Mouse (Mus musculus): ENCODE data around the gene Lyzl4. TPM values are rescaled to one million over a fixed set of nuclear protein-coding genes. Genes with fewer than 3 reads are reported as not detected.
A peak's percentile ranks its signal among the peaks of the same experiment; 100 is the strongest.

The Lyzl4 gene
- total and polyA plus RNA-seq, 2 experiments from 2014 or later = not detected

GRCm38 (mm10) chr9:121631946-121632345 lies 9.9 kb downstream of the Lyzl4 start:
- ATAC-seq (ENCODE audit: insufficient read depth, low read depth) (no peak), DNase-seq (ENCODE audit: low spot score) (no peak)
- Histone ChIP-seq H3K9ac (replicated peaks; ENCODE audit: low read depth, low read length) (no peak overlapping the region), H3K27me3 (ENCODE audit: control insufficient read depth, insufficient read depth, low read length) (peaks cover 5% of the 10 kb centered on the region; the same call in 1 of the 2 replicates), H3K36me3 (replicated peaks; ENCODE audit: control insufficient read depth, insufficient read depth, low read length) (no peaks in the 10 kb centered on the region), H3K4me1 (ENCODE audit: control insufficient read depth, insufficient read depth) (0 out of 2 replicates have a peak, but pooled peaks cover 10% of the 10 kb centered on the region), H3K4me2 (ENCODE audit: low read depth, low read length) (no peak overlapping the region), H3K27ac (ENCODE audit: low read depth) (no peak overlapping the region), H3K9me3 (replicated peaks; ENCODE audit: control insufficient read depth, low read length) (no peaks in the 10 kb centered on the region), H3K4me3 (ENCODE audit: low read depth, low read length) (no peak overlapping the region)
- TF ChIP-seq CTCF (IDR thresholded peaks at IDR 0.05; ENCODE audit: low read depth) (no peak), EP300 (IDR thresholded peaks at IDR 0.05; ENCODE audit: low read depth) (no peak)
- WGBS = 22% methylated on average over 4 of the region's 4 CpGs

- Histone ChIP-seq H3K9me3 (replicated peaks; ENCODE audit: control insufficient read depth, low read length) (no peaks in the 10 kb centered on the region), H3K4me2 (ENCODE audit: low read depth, low read length) (no peak overlapping the region), H3K4me3 (ENCODE audit: low read depth, low read length) (no peak overlapping the region), H3K4me1 (ENCODE audit: control insufficient read depth, insufficient read depth) (0 out of 2 replicates have a peak, but pooled peaks cover 10% of the 10 kb centered on the region), H3K27ac (ENCODE audit: low read depth) (no peak overlapping the region), H3K36me3 (replicated peaks; ENCODE audit: control insufficient read depth, insufficient read depth, low read length) (no peaks in the 10 kb centered on the region), H3K27me3 (ENCODE audit: control insufficient read depth, insufficient read depth, low read length) (no peaks in the 10 kb centered on the region; the same call in 1 of the 2 replicates), H3K9ac (replicated peaks; ENCODE audit: low read depth, low read length) (no peak overlapping the region)
- WGBS = 81% methylated on average over 1 of the region's 1 CpGs
- no peak for DNase-seq (ENCODE audit: low spot score)
- TF ChIP-seq CTCF (IDR thresholded peaks at IDR 0.05; ENCODE audit: low read depth) (no peak), EP300 (IDR thresholded peaks at IDR 0.05; ENCODE audit: low read depth) (no peak)
- ATAC-seq (ENCODE audit: insufficient read depth, low read depth) = no peak
These were observed 11.3 kb downstream of the Lyzl4 start for GRCm38 (mm10) chr9:121630627-121631026.

GRCm38 (mm10) chr9:121624920-121625319 lies 17.0 kb downstream of the Lyzl4 start:
- Histone ChIP-seq H3K36me3 (replicated peaks; ENCODE audit: control insufficient read depth, insufficient read depth, low read length) (no peaks in the 10 kb centered on the region), H3K27me3 (ENCODE audit: control insufficient read depth, insufficient read depth, low read length) (no peaks in the 10 kb centered on the region), H3K4me1 (ENCODE audit: control insufficient read depth, insufficient read depth) (no peaks in the 10 kb centered on the region), H3K4me3 (ENCODE audit: low read depth, low read length) (no peak overlapping the region), H3K4me2 (ENCODE audit: low read depth, low read length) (no peak overlapping the region), H3K9ac (replicated peaks; ENCODE audit: low read depth, low read length) (no peak overlapping the region), H3K9me3 (replicated peaks; ENCODE audit: control insufficient read depth, low read length) (no peaks in the 10 kb centered on the region), H3K27ac (ENCODE audit: low read depth) (no peak overlapping the region)
- WGBS = 77% methylated on average over 2 of the region's 2 CpGs
- DNase-seq (ENCODE audit: low spot score) = no peak
- ATAC-seq (ENCODE audit: insufficient read depth, low read depth) = no peak
- TF ChIP-seq CTCF (IDR thresholded peaks at IDR 0.05; ENCODE audit: low read depth) (no peak), EP300 (IDR thresholded peaks at IDR 0.05; ENCODE audit: low read depth) (no peak)

GRCm38 (mm10) chr9:121623235-121623634 lies 18.7 kb downstream of the Lyzl4 start:
- Histone ChIP-seq H3K4me2 (ENCODE audit: low read depth, low read length) (no peak overlapping the region), H3K4me1 (ENCODE audit: control insufficient read depth, insufficient read depth) (no peaks in the 10 kb centered on the region), H3K27ac (ENCODE audit: low read depth) (no peak overlapping the region), H3K27me3 (ENCODE audit: control insufficient read depth, insufficient read depth, low read length) (no peaks in the 10 kb centered on the region), H3K9ac (replicated peaks; ENCODE audit: low read depth, low read length) (no peak overlapping the region), H3K4me3 (ENCODE audit: low read depth, low read length) (no peak overlapping the region), H3K9me3 (replicated peaks; ENCODE audit: control insufficient read depth, low read length) (no peaks in the 10 kb centered on the region), H3K36me3 (replicated peaks; ENCODE audit: control insufficient read depth, insufficient read depth, low read length) (no peaks in the 10 kb centered on the region)
- no peak for TF ChIP-seq EP300 (IDR thresholded peaks at IDR 0.05; ENCODE audit: low read depth)
- no peak for TF ChIP-seq CTCF (IDR thresholded peaks at IDR 0.05; ENCODE audit: low read depth)
- ATAC-seq (ENCODE audit: insufficient read depth, low read depth) = no peak
- no peak for DNase-seq (ENCODE audit: low spot score)
- 87% methylated on average over 4 of the region's 4 CpGs for WGBS

- no peak for TF ChIP-seq EP300 (IDR thresholded peaks at IDR 0.05; ENCODE audit: low read depth)
- TF ChIP-seq CTCF (IDR thresholded peaks at IDR 0.05; ENCODE audit: low read depth) = no peak
- H3K4me2 ChIP-seq (ENCODE audit: low read depth, low read length) = no peak overlapping the region
- no peaks in the 10 kb centered on the region for H3K27me3 ChIP-seq (ENCODE audit: control insufficient read depth, insufficient read depth, low read length)
- H3K9ac ChIP-seq (replicated peaks; ENCODE audit: low read depth, low read length) = no peak overlapping the region
- no peaks in the 10 kb centered on the region for H3K36me3 ChIP-seq (replicated peaks; ENCODE audit: control insufficient read depth, insufficient read depth, low read length)
- ATAC-seq (ENCODE audit: insufficient read depth, low read depth) (no peak), DNase-seq (ENCODE audit: low spot score) (no peak)
- H3K4me1 ChIP-seq (ENCODE audit: control insufficient read depth, insufficient read depth) = no peaks in the 10 kb centered on the region
- 56% methylated on average over 7 of the region's 7 CpGs for WGBS
- H3K27ac ChIP-seq (ENCODE audit: low read depth) = no peak overlapping the region
- no peak overlapping the region for H3K4me3 ChIP-seq (ENCODE audit: low read depth, low read length)
- H3K9me3 ChIP-seq (replicated peaks; ENCODE audit: control insufficient read depth, low read length) = no peaks in the 10 kb centered on the region
These were observed 22.5 kb downstream of the Lyzl4 start for GRCm38 (mm10) chr9:121619441-121619840.

GRCm38 (mm10) chr9:121616471-121616870 lies 25.4 kb downstream of the Lyzl4 start:
- whole genome bisulfite sequencing = 50% methylated on average over 3 of the region's 3 CpGs
- DNase-seq (ENCODE audit: low spot score) (no peak), ATAC-seq (ENCODE audit: insufficient read depth, low read depth) (no peak)
- Histone ChIP-seq H3K4me1 (ENCODE audit: control insufficient read depth, insufficient read depth) (no peaks in the 10 kb centered on the region), H3K36me3 (replicated peaks; ENCODE audit: control insufficient read depth, insufficient read depth, low read length) (no peaks in the 10 kb centered on the region), H3K27me3 (ENCODE audit: control insufficient read depth, insufficient read depth, low read length) (no peaks in the 10 kb centered on the region), H3K27ac (ENCODE audit: low read depth) (no peak overlapping the region), H3K9ac (replicated peaks; ENCODE audit: low read depth, low read length) (no peak overlapping the region), H3K4me3 (ENCODE audit: low read depth, low read length) (no peak overlapping the region), H3K4me2 (ENCODE audit: low read depth, low read length) (no peak overlapping the region), H3K9me3 (replicated peaks; ENCODE audit: control insufficient read depth, low read length) (no peaks in the 10 kb centered on the region)
- peak; percentile 24 for TF ChIP-seq CTCF (IDR thresholded peaks at IDR 0.05; ENCODE audit: low read depth)
- TF ChIP-seq EP300 (IDR thresholded peaks at IDR 0.05; ENCODE audit: low read depth) = no peak

Measured in heart, postnatal 0 days (tissue).